Mouse (Mus musculus) liver, embryonic 14.5 days (tissue): ENCODE results near the gene E2f4. TPM values are rescaled to one million over a fixed set of nuclear protein-coding genes. Genes with fewer than 3 reads are reported as not detected.

Source experiments
- ATAC-seq: fragments of 200-750 bp; cut with Nextera tagmentation; 2 replicates; pipeline ENCODE4 v1.8.0; 2017; ENCODE audit warnings: moderate number of reproducible peaks, mild to moderate bottlenecking, moderate library complexity; ENCODE audit not compliant: insufficient read depth
- DNase-seq, 3 experiments: peaks; one replicate each; pipeline ENCODE4 v3.0.0-alpha.2; 2012 to 2013; ENCODE audit warnings: low read depth in 3 of 3, low spot score in 3 of 3
- H3K27ac ChIP-seq: fragments of 300-500 bp; sonication (generic); 2 replicates; pipeline ENCODE4 v1.5.1; 2014; ENCODE audit warnings: moderate library complexity, mild to moderate bottlenecking, control low read depth, inconsistent platforms
- H3K27me3 ChIP-seq: fragments of 300-500 bp; sonication (generic); 2 replicates; pipeline ENCODE4 v1.6.1; 2014; ENCODE audit warnings: mild to moderate bottlenecking, low read length, moderate library complexity; ENCODE audit not compliant: control insufficient read depth, insufficient read depth
- H3K36me3 ChIP-seq: fragments of 300-500 bp; sonication (generic); replicated peaks from 2 replicates; pipeline ENCODE4 v1.6.1; 2014; ENCODE audit warnings: low read depth; ENCODE audit not compliant: control insufficient read depth, insufficient read depth
- H3K4me1 ChIP-seq, 2 experiments: fragments of 200-500 bp in 1 of 2; fragments of 300-500 bp in 1 of 2; sonication (generic) in 1 of 2; replicated peaks; 2 replicates each; pipeline ENCODE4 v1.6.1; 2012 to 2014; ENCODE audit warnings: antibody characterized with exemption in 1 of 2, inconsistent platforms in 1 of 2, low read length in 1 of 2; ENCODE audit not compliant: control insufficient read depth in 2 of 2, insufficient read depth in 2 of 2
- H3K4me2 ChIP-seq: fragments of 300-500 bp; sonication (generic); 2 replicates; pipeline ENCODE4 v1.6.1; 2014; ENCODE audit warnings: low read depth, mild to moderate bottlenecking, control low read depth, moderate library complexity
- H3K4me3 ChIP-seq, 2 experiments: fragments of 200-500 bp in 1 of 2; fragments of 300-500 bp in 1 of 2; sonication (generic) in 1 of 2; 2 replicates each; pipeline ENCODE4 v1.5.1; 2012 to 2014; ENCODE audit warnings: low read depth in 2 of 2, low read length in 2 of 2, mild to moderate bottlenecking in 2 of 2, control low read depth in 1 of 2, inconsistent platforms in 1 of 2, moderate library complexity in 1 of 2; ENCODE audit not compliant: insufficient read depth in 1 of 2
- H3K9ac ChIP-seq: fragments of 300-500 bp; sonication (generic); replicated peaks from 2 replicates; pipeline ENCODE4 v1.6.1; 2014; ENCODE audit warnings: mild to moderate bottlenecking, control low read depth, moderate library complexity
- H3K9me3 ChIP-seq: fragments of 300-500 bp; sonication (generic); 2 replicates; pipeline ENCODE4 v1.6.1; 2016; ENCODE audit warnings: low read length, mixed read lengths; ENCODE audit not compliant: control insufficient read depth
- CTCF ChIP-seq: IDR thresholded peaks from 2 replicates; pipeline ENCODE4 v1.5.1; 2016; ENCODE audit warnings: antibody characterized with exemption, low read depth, control low read depth
- EP300 ChIP-seq: IDR thresholded peaks from 2 replicates; pipeline ENCODE4 v1.6.1; 2016; ENCODE audit warnings: antibody characterized with exemption, low read depth
- WGBS: fragments of 180-500 bp; shearing (Covaris S2); extraction: QIAGEN DNeasy Blood & Tissue Kit; methylation state at CpG from one replicate; pipeline ENCODE4 v1.1.7; 2014; ENCODE audit not compliant: insufficient replicate concordance; 5-methylcytosine and 5-hydroxymethylcytosine counted together
- polyA plus RNA-seq, 2 experiments: library from polyadenylated mRNA; depleted of rRNA in 1 of 2; stranded (reverse) in 1 of 2; unstranded in 1 of 2; fragments of >200 nt; fragmentation: Nextera tagmentation in 1 of 2; extraction: Ambion mirVana in 1 of 2; gene quantifications; 2 replicates each; pipeline versions ENCODE4 v1.2.1 to v1.2.3; 2012 to 2014

Gene E2f4
- polyA plus RNA-seq, 2 experiments: 206 to 275 TPM

GRCm38 (mm10) chr8:105341399-105341798 lies 43.9 kb downstream of the E2f4 start:
- WGBS: 64% methylated on average over 8 of the region's 8 CpGs
- DNase-seq (no peak), ATAC-seq (no peak)
- Histone ChIP-seq H3K9ac (no peak overlapping the region), H3K27ac (no peak overlapping the region), H3K4me3 (no peak overlapping the region), H3K36me3 (no peaks in the 10 kb centered on the region), H3K27me3 (peaks cover 4% of the 10 kb centered on the region), H3K4me2 (no peak overlapping the region), H3K9me3 (no peaks in the 10 kb centered on the region), H3K4me1 (peaks cover 7 to 22% of the 10 kb centered on the region in 2 experiments)
- TF ChIP-seq CTCF: no peak
- no peak for TF ChIP-seq EP300

GRCm38 (mm10) chr8:105342768-105343167 lies 45.3 kb downstream of the E2f4 start:
- DNase-seq: no peak
- TF ChIP-seq EP300: no peak
- TF ChIP-seq CTCF: no peak
- WGBS: 37% methylated on average over 4 of the region's 4 CpGs
- Histone ChIP-seq H3K27me3 (peaks cover 16% of the 10 kb centered on the region), H3K36me3 (no peaks in the 10 kb centered on the region), H3K9me3 (no peaks in the 10 kb centered on the region), H3K4me2 (no peak overlapping the region), H3K9ac (no peak overlapping the region), H3K27ac (no peak overlapping the region), H3K4me1 (peaks cover 10 to 22% of the 10 kb centered on the region in 2 experiments), H3K4me3 (no peak overlapping the region)
- ATAC-seq: no peak

- H3K9me3 ChIP-seq: no peaks in the 10 kb centered on the region
- WGBS: 53% methylated on average over 8 of the region's 8 CpGs
- TF ChIP-seq CTCF: no peak
- TF ChIP-seq EP300: no peak
- peaks cover 16 to 26% of the 10 kb centered on the region in 2 experiments for H3K4me1 ChIP-seq
- DNase-seq (no peak), ATAC-seq (no peak)
- H3K27me3 ChIP-seq: peaks cover 26% of the 10 kb centered on the region
- H3K36me3 ChIP-seq: no peaks in the 10 kb centered on the region
- H3K4me2 ChIP-seq: no peak overlapping the region
- no peak overlapping the region for H3K27ac ChIP-seq
- no peak overlapping the region for H3K4me3 ChIP-seq
- H3K9ac ChIP-seq: no peak overlapping the region
Observed at GRCm38 (mm10) chr8:105343791-105344574, 46.5 kb downstream of the E2f4 start.

GRCm38 (mm10) chr8:105345061-105345975 lies 47.9 kb downstream of the E2f4 start:
- Histone ChIP-seq H3K9ac (no peak overlapping the region), H3K4me2 (peak overlapping the region; percentile 28; the same call in 1 of the 2 replicates), H3K36me3 (no peaks in the 10 kb centered on the region), H3K27me3 (peaks cover 39% of the 10 kb centered on the region), H3K4me3 (no peak overlapping the region), H3K27ac (no peak overlapping the region), H3K9me3 (no peaks in the 10 kb centered on the region), H3K4me1 (peaks cover 9 to 15% of the 10 kb centered on the region in 2 experiments)
- no peak for DNase-seq
- ATAC-seq: no peak
- 26% methylated on average over 7 of the region's 7 CpGs for WGBS
- no peak for TF ChIP-seq EP300
- TF ChIP-seq CTCF: no peak
